Mouse (Mus musculus) heart, adult 2 months (tissue): ENCODE measurements at regions not wholly inside any gene's neighbourhood (a gene's known extent, or its start where the extent isn't known, plus 50 kb on each side); places are given as distances from the start of the nearest gene placed in this dataset.
A peak's percentile ranks its signal among the peaks of the same experiment; 100 is the strongest.

Experiments
- DNase-seq, 2 experiments: peaks; one replicate each; pipeline ENCODE4 v3.0.0; 2021
- H3K27ac ChIP-seq: fragments of 200-600 bp; 2 replicates; pipeline ENCODE4 v1.8.1; 2022
- H3K27me3 ChIP-seq: fragments of 200-500 bp; 2 replicates; pipeline ENCODE4 v1.6.1; 2012; ENCODE audit warnings: mild to moderate bottlenecking, low read length, inconsistent platforms, mixed read lengths; ENCODE audit not compliant: control insufficient read depth, insufficient read depth
- H3K36me3 ChIP-seq: fragments of 200-500 bp; 2 replicates; pipeline ENCODE4 v1.6.1; 2012; ENCODE audit warnings: low read length, inconsistent platforms; ENCODE audit not compliant: control insufficient read depth, insufficient read depth
- H3K4me1 ChIP-seq: fragments of 200-500 bp; 2 replicates; pipeline ENCODE4 v1.6.1; 2011; ENCODE audit warnings: low read length; ENCODE audit not compliant: control insufficient read depth, insufficient read depth
- H3K4me3 ChIP-seq: fragments of 200-600 bp; 2 replicates; pipeline ENCODE4 v1.8.1; 2022
- H3K79me2 ChIP-seq: fragments of 200-500 bp; replicated peaks from 2 replicates; pipeline ENCODE4 v1.6.1; 2012; ENCODE audit warnings: mild to moderate bottlenecking, inconsistent platforms, low read length, moderate library complexity, mixed read lengths; ENCODE audit not compliant: control insufficient read depth, insufficient read depth
- H3K9ac ChIP-seq: fragments of 200-500 bp; 2 replicates; pipeline ENCODE4 v1.6.1; 2012; ENCODE audit warnings: low read depth, mild to moderate bottlenecking, control low read depth, inconsistent platforms, low read length, mixed read lengths
- CTCF ChIP-seq: fragments of 200-600 bp; IDR thresholded peaks from 2 replicates; pipeline ENCODE4 v1.8.1; 2022; ENCODE audit warnings: antibody characterized with exemption, mild to moderate bottlenecking, moderate library complexity
- EP300 ChIP-seq: fragments of 200-500 bp; IDR thresholded peaks from 2 replicates; pipeline ENCODE4 v1.6.1; 2011; ENCODE audit warnings: low read depth, low read length, control low read depth; ENCODE audit not compliant: insufficient read depth
- POLR2A ChIP-seq: fragments of 200-500 bp; IDR thresholded peaks from 2 replicates; pipeline ENCODE4 v1.6.1; 2011; ENCODE audit warnings: mild to moderate bottlenecking, low read depth, low read length, control low read depth; ENCODE audit not compliant: insufficient read depth
- WGBS: fragments of 180-500 bp; shearing (Covaris S2); methylation state at CpG from one replicate; pipeline ENCODE4 v1.1.7; 2018; 5-methylcytosine and 5-hydroxymethylcytosine counted together
- intact Hi-C: fragments of 180-260 bp; cut with DNase I; formaldehyde crosslinking; loops from one replicate; pipeline ENCODE4 v1.15.1; 2025

GRCm38 (mm10) chr11:26971161-26971560 lies 377.4 kb upstream of the Vrk2 start:
- Histone ChIP-seq H3K36me3 (no peaks in the 10 kb centered on the region), H3K79me2 (no peaks in the 10 kb centered on the region), H3K27me3 (no peaks in the 10 kb centered on the region), H3K4me3 (no peak overlapping the region), H3K27ac (no peak overlapping the region), H3K9ac (no peak overlapping the region), H3K4me1 (no peaks in the 10 kb centered on the region)
- TF ChIP-seq EP300 (no peak), CTCF (no peak), POLR2A (no peak)
- intact Hi-C loops, result no loop called here
- no peak for DNase-seq
- 69% methylated on average over 2 of the region's 2 CpGs for WGBS

- no peak for TF ChIP-seq POLR2A
- no peak for TF ChIP-seq CTCF
- TF ChIP-seq EP300, result no peak
- WGBS, result 74% methylated on average over 4 of the region's 4 CpGs
- intact Hi-C loops, result loop anchor here (10.0 kb wide), 1 partner anchor 753 kb away; the partner anchor contains the start of gene 5730522E02Rik
These were observed 373.6 kb upstream of the Vrk2 start for GRCm38 (mm10) chr11:26967427-26967826.

GRCm38 (mm10) chr11:26962928-26963667 lies 369.3 kb upstream of the Vrk2 start:
- intact Hi-C loops, result loop anchor here (10.0 kb wide), 1 partner anchor 748 kb away; the partner anchor contains the start of gene 5730522E02Rik
- 28% methylated on average over 8 of the region's 8 CpGs for WGBS

More at GRCm38 (mm10) chr11:26967427-26967826, 373.6 kb upstream of the Vrk2 start:
- Histone ChIP-seq H3K79me2 (no peaks in the 10 kb centered on the region), H3K27ac (no peak overlapping the region), H3K9ac (no peak overlapping the region), H3K27me3 (no peaks in the 10 kb centered on the region), H3K36me3 (no peaks in the 10 kb centered on the region), H3K4me1 (no peaks in the 10 kb centered on the region), H3K4me3 (no peak overlapping the region)
- no peak for DNase-seq

GRCm38 (mm10) chr11:26962040-26962927 lies 368.5 kb upstream of the Vrk2 start:
- DNase-seq, result peak; percentile 3 to 18

More at GRCm38 (mm10) chr11:26962928-26963667, 369.3 kb upstream of the Vrk2 start:
- no peak overlapping the region for H3K9ac ChIP-seq
- TF ChIP-seq POLR2A, result no peak
- no peak for TF ChIP-seq CTCF
- TF ChIP-seq EP300, result no peak
- H3K4me3 ChIP-seq, result no peak overlapping the region
- no peaks in the 10 kb centered on the region for H3K36me3 ChIP-seq
- no peaks in the 10 kb centered on the region for H3K27me3 ChIP-seq
- peak in 1 of 2 experiments; percentile 9 for DNase-seq
- H3K79me2 ChIP-seq, result no peaks in the 10 kb centered on the region
- no peak overlapping the region for H3K27ac ChIP-seq
- H3K4me1 ChIP-seq, result no peaks in the 10 kb centered on the region

GRCm38 (mm10) chr11:26961336-26961980 lies 367.7 kb upstream of the Vrk2 start:
- Histone ChIP-seq H3K4me3 (no peak overlapping the region), H3K36me3 (no peaks in the 10 kb centered on the region), H3K79me2 (no peaks in the 10 kb centered on the region), H3K27me3 (no peaks in the 10 kb centered on the region), H3K27ac (no peak overlapping the region), H3K9ac (no peak overlapping the region), H3K4me1 (no peaks in the 10 kb centered on the region)
- intact Hi-C loops, result loop anchor here (10.0 kb wide), 1 partner anchor 747 kb away; the partner anchor contains the start of gene 5730522E02Rik
- 14% methylated on average over 5 of the region's 5 CpGs for WGBS
- TF ChIP-seq POLR2A (no peak), CTCF (peak; percentile 74), EP300 (0 out of 2 replicates have a peak, but pooled peaks have one; percentile 45)
- DNase-seq, result peak; percentile 76 to 82

More at GRCm38 (mm10) chr11:26962040-26962927, 368.5 kb upstream of the Vrk2 start:
- Histone ChIP-seq H3K27ac (no peak overlapping the region), H3K9ac (no peak overlapping the region), H3K27me3 (no peaks in the 10 kb centered on the region), H3K79me2 (no peaks in the 10 kb centered on the region), H3K4me1 (no peaks in the 10 kb centered on the region), H3K36me3 (no peaks in the 10 kb centered on the region), H3K4me3 (no peak overlapping the region)
- intact Hi-C loops, result loop anchor here (10.0 kb wide), 1 partner anchor 747 kb away; the partner anchor contains the start of gene 5730522E02Rik
- no peak for TF ChIP-seq POLR2A
- TF ChIP-seq CTCF, result no peak
- TF ChIP-seq EP300, result no peak
- WGBS, result 51% methylated on average over 18 of the region's 18 CpGs
